Mouse (Mus musculus) limb, embryonic 14.5 days (tissue): ENCODE data around the gene Gzmd. TPM values are rescaled to one million over a fixed set of nuclear protein-coding genes. Genes with fewer than 3 reads are reported as not detected.
"Not testable (repeated sequence)": the region's sequence is repeated elsewhere in the genome, so short reads cannot be mapped to it uniquely, and the experiment has no call there.

Experiments
- ATAC-seq: fragments of 200-750 bp; cut with Nextera tagmentation; 2 replicates; pipeline ENCODE4 v1.8.0; 2017; ENCODE audit warnings: low read depth, moderate number of reproducible peaks, moderate TSS enrichment; ENCODE audit not compliant: low FRiP score
- DNase-seq: peaks from one replicate; pipeline ENCODE4 v3.0.0-alpha.2; 2015; ENCODE audit warnings: low spot score
- H3K27ac ChIP-seq: fragments of 300-500 bp; sonication (generic); replicated peaks from 2 replicates; pipeline ENCODE4 v1.5.1; 2014; ENCODE audit warnings: low read depth, mild to moderate bottlenecking, low read length, moderate library complexity, mixed read lengths
- H3K27me3 ChIP-seq: fragments of 300-500 bp; sonication (generic); 2 replicates; pipeline ENCODE4 v1.6.1; 2014; ENCODE audit warnings: low read length, mixed read lengths; ENCODE audit not compliant: control insufficient read depth, insufficient read depth
- H3K36me3 ChIP-seq: fragments of 300-500 bp; sonication (generic); 2 replicates; pipeline ENCODE4 v1.6.1; 2014; ENCODE audit warnings: mild to moderate bottlenecking, low read length, moderate library complexity, mixed read lengths; ENCODE audit not compliant: control insufficient read depth, insufficient read depth
- H3K4me1 ChIP-seq: fragments of 300-500 bp; sonication (generic); 2 replicates; pipeline ENCODE4 v1.6.1; 2014; ENCODE audit warnings: antibody characterized with exemption, low read length, mixed read lengths; ENCODE audit not compliant: control insufficient read depth, insufficient read depth
- H3K4me2 ChIP-seq: fragments of 300-500 bp; sonication (generic); replicated peaks from 2 replicates; pipeline ENCODE4 v1.6.1; 2014; ENCODE audit warnings: low read depth, mild to moderate bottlenecking, low read length, moderate library complexity; ENCODE audit not compliant: severe bottlenecking
- H3K4me3 ChIP-seq: fragments of 300-500 bp; sonication (generic); replicated peaks from 2 replicates; pipeline ENCODE4 v1.5.1; 2014; ENCODE audit warnings: low read length
- H3K9ac ChIP-seq: fragments of 300-500 bp; sonication (generic); 2 replicates; pipeline ENCODE4 v1.6.1; 2014; ENCODE audit warnings: mild to moderate bottlenecking, low read depth, low read length, moderate library complexity; ENCODE audit not compliant: severe bottlenecking
- H3K9me3 ChIP-seq: fragments of 300-500 bp; sonication (generic); 2 replicates; pipeline ENCODE4 v1.6.1; 2016; ENCODE audit warnings: low read length; ENCODE audit not compliant: control insufficient read depth
- POLR2A ChIP-seq: fragments of 200-500 bp; IDR thresholded peaks from 2 replicates; pipeline ENCODE4 v1.8.0; 2012; ENCODE audit warnings: inconsistent platforms, mild to moderate bottlenecking, moderate library complexity, borderline replicate concordance; ENCODE audit not compliant: insufficient read depth, insufficient read length; ENCODE audit errors: extremely low read depth
- WGBS: fragments of 180-500 bp; shearing (Covaris S2); extraction: QIAGEN DNeasy Blood & Tissue Kit; methylation state at CpG from one replicate; pipeline ENCODE4 v1.1.7; 2014; 5-methylcytosine and 5-hydroxymethylcytosine counted together
- polyA plus RNA-seq, 2 experiments: library from polyadenylated mRNA; depleted of rRNA in 1 of 2; stranded (reverse) in 1 of 2; unstranded in 1 of 2; fragments of >200 nt; fragmentation: Nextera tagmentation in 1 of 2; extraction: Ambion mirVana in 1 of 2; gene quantifications; 2 replicates each; pipeline versions ENCODE4 v1.2.1 to v1.2.3; 2012 to 2014

The Gzmd gene
- polyA plus RNA-seq, 2 experiments = 0.09 TPM; not detected in 1

DNA sequence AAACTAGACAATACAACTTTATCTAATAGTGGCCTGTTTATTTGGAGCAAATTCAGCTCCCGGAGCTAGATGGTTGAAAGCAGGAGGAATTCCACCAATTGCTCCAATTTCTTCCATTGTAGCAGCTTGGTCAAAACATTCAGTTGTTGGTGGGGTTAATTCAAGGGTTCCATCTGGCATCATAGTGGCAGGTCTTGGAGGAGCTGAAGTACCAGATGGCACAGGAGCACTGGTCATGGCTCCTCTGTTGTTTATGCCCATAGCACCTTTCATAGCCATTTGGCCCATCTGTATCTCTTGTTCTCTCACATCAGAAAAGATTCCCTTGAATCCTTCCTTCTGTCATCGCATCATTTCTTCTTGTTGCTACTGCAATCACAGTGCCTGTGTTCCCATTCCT lies 29.7 kb upstream of the Gzmd start:
- Histone ChIP-seq H3K4me3 (no peak overlapping the region), H3K9me3 (no peaks in the 10 kb centered on the region), H3K9ac (no peak overlapping the region), H3K4me1 (no peaks in the 10 kb centered on the region), H3K4me2 (no peak overlapping the region), H3K27ac (no peak overlapping the region), H3K27me3 (no peaks in the 10 kb centered on the region), H3K36me3 (no peaks in the 10 kb centered on the region)
- DNase-seq (no peak), ATAC-seq (no peak)
- 90% methylated on average over 2 of the region's 2 CpGs for WGBS
- no peak for TF ChIP-seq POLR2A

- H3K4me2 ChIP-seq, H3K36me3 ChIP-seq, H3K4me1 ChIP-seq, H3K27ac ChIP-seq, ATAC-seq, H3K27me3 ChIP-seq, H3K9me3 ChIP-seq, DNase-seq, H3K9ac ChIP-seq, H3K4me3 ChIP-seq: not testable (repeated sequence)
- WGBS = 86% methylated on average over 2 of the region's 2 CpGs
These were observed 27.1 kb upstream of the Gzmd start, which contains the start of gene Gzmg for GRCm38 (mm10) chr14:56159479-56159878. TSS of gene Gzmg (minus strand) at chr14:56159579.

DNA sequence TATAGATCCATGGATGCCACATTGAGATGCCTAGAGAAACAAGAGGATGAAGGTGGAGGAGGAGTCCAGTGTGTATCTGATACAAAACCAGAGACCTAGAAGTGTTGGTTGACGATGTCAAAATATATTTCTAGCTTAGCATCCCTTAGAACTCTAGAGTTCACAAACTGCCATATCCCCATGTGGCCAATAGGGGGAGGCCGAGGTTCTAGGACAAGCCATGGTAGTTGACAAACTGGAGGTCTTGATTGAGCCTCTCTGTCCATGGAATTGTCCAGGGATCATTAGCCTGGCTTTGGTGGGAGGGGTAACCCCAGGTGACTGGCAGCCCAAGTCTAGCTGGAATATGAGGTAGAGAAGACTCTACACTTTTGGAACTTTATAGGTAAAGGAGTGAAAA lies 22.9 kb upstream of the Gzmd start:
- WGBS = 63% methylated on average over 2 of the region's 2 CpGs
- ATAC-seq (no peak), DNase-seq (no peak)
- Histone ChIP-seq H3K9ac (no peak overlapping the region), H3K4me2 (no peak overlapping the region), H3K27ac (no peak overlapping the region), H3K9me3 (no peaks in the 10 kb centered on the region), H3K36me3 (no peaks in the 10 kb centered on the region), H3K4me3 (no peak overlapping the region), H3K4me1 (no peaks in the 10 kb centered on the region), H3K27me3 (no peaks in the 10 kb centered on the region)
- no peak for TF ChIP-seq POLR2A

DNA sequence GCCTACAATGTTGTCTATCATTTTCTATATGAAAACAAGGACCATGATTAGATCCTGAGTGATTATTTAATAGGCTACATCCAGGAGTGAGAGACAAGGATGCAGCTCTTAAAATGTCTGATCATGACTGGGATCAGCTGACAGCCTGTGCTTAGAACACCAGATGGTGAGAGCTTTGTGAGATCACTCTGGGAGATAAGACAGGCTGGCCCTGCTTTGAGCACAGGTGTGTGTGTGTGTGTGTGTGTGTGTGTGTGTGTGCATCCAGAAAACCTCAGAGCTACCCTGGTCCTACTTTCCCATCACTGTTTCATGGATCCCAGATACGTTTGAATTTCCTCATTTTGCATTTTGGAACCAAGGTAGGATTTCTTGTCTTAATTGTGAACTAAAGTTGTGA lies 1.3 kb upstream of the Gzmd start:
- not testable (repeated sequence) for H3K9me3 ChIP-seq, H3K27ac ChIP-seq, DNase-seq, H3K9ac ChIP-seq, H3K4me3 ChIP-seq, ATAC-seq, H3K4me1 ChIP-seq, H3K27me3 ChIP-seq, H3K4me2 ChIP-seq, H3K36me3 ChIP-seq
- WGBS = 83% methylated on average over 1 of the region's 1 CpGs

DNA sequence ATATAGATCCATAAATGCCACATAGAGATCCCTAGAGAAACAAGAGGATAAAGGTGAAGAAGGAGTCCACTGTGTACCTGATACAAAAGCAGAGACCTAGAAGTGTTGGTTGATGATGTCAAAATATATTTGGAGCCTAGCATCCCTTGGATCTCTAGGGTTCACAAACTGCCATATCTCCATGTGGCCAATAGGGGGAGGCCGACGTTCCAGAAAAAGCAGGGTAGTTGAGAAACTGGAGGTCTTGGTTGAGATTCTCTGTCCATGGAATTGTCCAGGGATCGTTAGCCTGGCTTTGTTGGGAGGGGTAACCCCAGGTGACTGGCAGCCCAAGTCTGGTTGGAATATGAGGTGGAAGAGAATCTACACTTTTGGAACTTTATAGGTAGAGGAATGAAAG lies 4.1 kb downstream of the Gzmd start:
- no peaks in the 10 kb centered on the region for H3K27me3 ChIP-seq
- TF ChIP-seq POLR2A = no peak
- no peaks in the 10 kb centered on the region for H3K4me1 ChIP-seq
- no peak overlapping the region for H3K4me3 ChIP-seq
- H3K36me3 ChIP-seq = no peaks in the 10 kb centered on the region
- WGBS = 44% methylated on average over 3 of the region's 3 CpGs
- no peak overlapping the region for H3K4me2 ChIP-seq
- no peaks in the 10 kb centered on the region for H3K9me3 ChIP-seq
- no peak overlapping the region for H3K9ac ChIP-seq
- ATAC-seq (no peak), DNase-seq (no peak)
- H3K27ac ChIP-seq = no peak overlapping the region

- WGBS = 85% methylated on average over 3 of the region's 3 CpGs
- Histone ChIP-seq H3K9me3 (no peaks in the 10 kb centered on the region), H3K4me3 (no peak overlapping the region), H3K36me3 (no peaks in the 10 kb centered on the region), H3K9ac (no peak overlapping the region), H3K27ac (no peak overlapping the region), H3K27me3 (no peaks in the 10 kb centered on the region), H3K4me1 (no peaks in the 10 kb centered on the region), H3K4me2 (no peak overlapping the region)
- no peak for ATAC-seq
- no peak for TF ChIP-seq POLR2A
- DNase-seq = no peak
These were observed 8.9 kb downstream of the Gzmd start for GRCm38 (mm10) chr14:56123516-56123915.
